Mouse (Mus musculus) heart, adult 2 months (tissue): ENCODE measurements at regions not wholly inside any gene's neighbourhood (a gene's known extent, or its start where the extent isn't known, plus 50 kb on each side); places are given as distances from the start of the nearest gene placed in this dataset.

Experiments
- DNase-seq, 2 experiments: peaks; one replicate each; pipeline ENCODE4 v3.0.0; 2021
- H3K27ac ChIP-seq: fragments of 200-600 bp; 2 replicates; pipeline ENCODE4 v1.8.1; 2022
- H3K27me3 ChIP-seq: fragments of 200-500 bp; 2 replicates; pipeline ENCODE4 v1.6.1; 2012; ENCODE audit warnings: mild to moderate bottlenecking, low read length, inconsistent platforms, mixed read lengths; ENCODE audit not compliant: control insufficient read depth, insufficient read depth
- H3K36me3 ChIP-seq: fragments of 200-500 bp; 2 replicates; pipeline ENCODE4 v1.6.1; 2012; ENCODE audit warnings: low read length, inconsistent platforms; ENCODE audit not compliant: control insufficient read depth, insufficient read depth
- H3K4me1 ChIP-seq: fragments of 200-500 bp; 2 replicates; pipeline ENCODE4 v1.6.1; 2011; ENCODE audit warnings: low read length; ENCODE audit not compliant: control insufficient read depth, insufficient read depth
- H3K4me3 ChIP-seq: fragments of 200-600 bp; 2 replicates; pipeline ENCODE4 v1.8.1; 2022
- H3K79me2 ChIP-seq: fragments of 200-500 bp; replicated peaks from 2 replicates; pipeline ENCODE4 v1.6.1; 2012; ENCODE audit warnings: mild to moderate bottlenecking, inconsistent platforms, low read length, moderate library complexity, mixed read lengths; ENCODE audit not compliant: control insufficient read depth, insufficient read depth
- H3K9ac ChIP-seq: fragments of 200-500 bp; 2 replicates; pipeline ENCODE4 v1.6.1; 2012; ENCODE audit warnings: low read depth, mild to moderate bottlenecking, control low read depth, inconsistent platforms, low read length, mixed read lengths
- CTCF ChIP-seq: fragments of 200-600 bp; IDR thresholded peaks from 2 replicates; pipeline ENCODE4 v1.8.1; 2022; ENCODE audit warnings: antibody characterized with exemption, mild to moderate bottlenecking, moderate library complexity
- EP300 ChIP-seq: fragments of 200-500 bp; IDR thresholded peaks from 2 replicates; pipeline ENCODE4 v1.6.1; 2011; ENCODE audit warnings: low read depth, low read length, control low read depth; ENCODE audit not compliant: insufficient read depth
- POLR2A ChIP-seq: fragments of 200-500 bp; IDR thresholded peaks from 2 replicates; pipeline ENCODE4 v1.6.1; 2011; ENCODE audit warnings: mild to moderate bottlenecking, low read depth, low read length, control low read depth; ENCODE audit not compliant: insufficient read depth
- WGBS: fragments of 180-500 bp; shearing (Covaris S2); methylation state at CpG from one replicate; pipeline ENCODE4 v1.1.7; 2018; 5-methylcytosine and 5-hydroxymethylcytosine counted together
- intact Hi-C: fragments of 180-260 bp; cut with DNase I; formaldehyde crosslinking; loops from one replicate; pipeline ENCODE4 v1.15.1; 2025
- microRNA-seq, 2 experiments: library from miRNA; unstranded; fragments of <30 nt; microRNA quantifications; one replicate each; pipeline ENCODE4 v1.2.0; 2021

- WGBS = 61% methylated on average over 3 of the region's 3 CpGs
- intact Hi-C loops = no loop called here
- no peak for DNase-seq
These were observed 58.3 kb upstream of the Zpld1 start for GRCm38 (mm10) chr16:55356097-55356496.

More at GRCm38 (mm10) chr16:55356097-55356496, 58.3 kb upstream of the Zpld1 start:
- Histone ChIP-seq H3K4me1 (no peaks in the 10 kb centered on the region), H3K9ac (no peak overlapping the region), H3K4me3 (no peak overlapping the region), H3K36me3 (no peaks in the 10 kb centered on the region), H3K27ac (no peak overlapping the region), H3K27me3 (no peaks in the 10 kb centered on the region), H3K79me2 (no peaks in the 10 kb centered on the region)
- no peak for TF ChIP-seq EP300
- TF ChIP-seq POLR2A = no peak
- no peak for TF ChIP-seq CTCF

Small RNA genes lying in the stretch of these regions (microRNA-seq; reads per million reads assigned to microRNA genes)
- gene Mir5118 = 0 reads per million in 2 experiments
